Mouse (Mus musculus) G1E (cell line): ENCODE data around the gene Hs3st3b1.

Experiments used
- CTCF ChIP-seq: IDR thresholded peaks from 2 replicates; pipeline ENCODE4 v1.5.1; 2012; ENCODE audit warnings: low read depth, low read length, inconsistent platforms, mixed read lengths
- GATA1 ChIP-seq: IDR thresholded peaks from 2 replicates; pipeline ENCODE4 v1.6.1; 2012; ENCODE audit warnings: borderline replicate concordance, low read length, inconsistent platforms, mixed read lengths
- GATA2 ChIP-seq: IDR thresholded peaks from 2 replicates; pipeline ENCODE4 v1.6.1; 2012; ENCODE audit warnings: low read depth, low read length, inconsistent platforms, borderline replicate concordance
- TAL1 ChIP-seq: conservative IDR thresholded peaks from 2 replicates; pipeline ENCODE4 v1.6.1; 2012; ENCODE audit warnings: low read depth, low read length, inconsistent platforms, mixed read lengths

DNA sequence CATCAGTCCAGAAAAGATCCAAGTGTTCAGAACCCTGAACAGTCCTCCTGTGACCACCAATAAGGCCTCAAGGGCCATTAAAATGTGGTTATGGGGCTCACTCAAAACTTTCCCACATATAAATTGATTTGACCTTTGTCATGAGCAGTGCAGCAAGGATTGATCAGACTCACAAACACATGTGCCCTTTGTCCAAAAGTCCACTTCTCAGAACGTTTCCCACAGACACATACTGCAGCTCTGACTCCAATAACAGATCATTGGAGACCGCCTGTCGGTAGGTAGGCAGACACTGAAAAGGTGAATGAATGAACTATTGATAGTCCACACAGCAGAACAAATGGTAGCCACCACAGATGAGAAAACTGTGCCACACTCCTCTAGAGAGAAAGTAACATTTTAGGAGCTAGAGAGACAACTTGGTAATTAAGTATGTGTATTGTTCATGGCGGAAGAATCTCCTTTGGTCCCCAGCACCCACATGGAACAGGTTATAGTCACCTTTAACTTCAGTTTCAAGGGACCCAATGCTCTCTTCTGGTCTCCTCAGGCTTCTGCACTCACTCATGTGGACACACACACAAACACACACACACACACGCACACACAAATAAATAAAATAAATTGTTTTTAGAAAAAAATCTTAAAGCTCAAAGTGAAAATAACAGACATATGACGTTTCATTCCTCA lies 70.9 kb downstream of the Hs3st3b1 start:
- TF ChIP-seq CTCF (no peak), GATA1 (no peak), TAL1 (no peak), GATA2 (no peak)
